Mouse (Mus musculus) urinary bladder, adult 2 months (tissue): ENCODE results near the gene Gm10762. TPM values are rescaled to one million over a fixed set of nuclear protein-coding genes. Genes with fewer than 3 reads are reported as not detected.

ENCODE experiments used
- polyA plus RNA-seq: library from polyadenylated mRNA; depleted of rRNA; stranded (reverse); fragments of >200 nt; gene quantifications from 2 replicates; pipeline ENCODE4 v1.2.3, GENCODE M21; 2012; rRNA removed

The Gm10762 gene
- polyA plus RNA-seq, 1 experiment: 3.8 TPM

Other genes with a start within 250 kb of the Gm10762 start
- 35.2 and 35.6 TPM in 2 replicates for gene Tmem87b, start 149.6 kb downstream of the Gm10762 start, polyA plus RNA-seq
- 1.7 and 2.0 TPM in 2 replicates for gene Fbln7, start 104.7 kb downstream of the Gm10762 start, polyA plus RNA-seq
- 4.1 and 4.2 TPM in 2 replicates for gene Zc3h8, start 23.6 kb downstream of the Gm10762 start, polyA plus RNA-seq
- gene Zc3h6, start 323 bp downstream of the Gm10762 start, polyA plus RNA-seq: 2.4 and 4.6 TPM in 2 replicates
- gene Vinac1, start 80.4 kb upstream of the Gm10762 start, polyA plus RNA-seq: 0.13 and 0.17 TPM in 2 replicates
- gene Ttl, start 98.2 kb upstream of the Gm10762 start, polyA plus RNA-seq: 10.1 and 12.0 TPM in 2 replicates
- gene Polr1b, start 133.3 kb upstream of the Gm10762 start, polyA plus RNA-seq: 18.3 and 19.1 TPM in 2 replicates
- 19.4 and 19.5 TPM in 2 replicates for gene Chchd5, start 162.0 kb upstream of the Gm10762 start, polyA plus RNA-seq
- 26.0 and 34.4 TPM in 2 replicates for gene Slc20a1, start 231.0 kb upstream of the Gm10762 start, polyA plus RNA-seq